Mouse (Mus musculus) E14TG2a.4 (cell line): ENCODE results near the gene Zfp949.

Source experiments
- H3K27me3 ChIP-seq: 2 replicates; pipeline ENCODE4 v1.6.1; 2014; ENCODE audit warnings: low read length, control low read depth; ENCODE audit not compliant: insufficient read depth
- H3K36me3 ChIP-seq: 2 replicates; pipeline ENCODE4 v1.6.1; 2014; ENCODE audit warnings: low read length, control low read depth; ENCODE audit not compliant: insufficient read depth
- H3K4me1 ChIP-seq: replicated peaks from 2 replicates; pipeline ENCODE4 v1.6.1; 2014; ENCODE audit warnings: low read depth, low read length, control low read depth
- H3K4me3 ChIP-seq: replicated peaks from 2 replicates; pipeline ENCODE4 v1.5.1; 2014; ENCODE audit warnings: mild to moderate bottlenecking, low read length
- H3K9me3 ChIP-seq: 2 replicates; pipeline ENCODE4 v1.6.1; 2014; ENCODE audit warnings: low read length, control low read depth
- CTCF ChIP-seq: conservative IDR thresholded peaks from 2 replicates; pipeline ENCODE4 v1.5.1; 2014; ENCODE audit warnings: low read length
- NANOG ChIP-seq: IDR thresholded peaks from 2 replicates; pipeline ENCODE4 v1.6.1; 2014; ENCODE audit warnings: borderline replicate concordance, low read length, mixed read lengths
- POU5F1 ChIP-seq: IDR thresholded peaks from 2 replicates; pipeline ENCODE4 v1.6.1; 2014; ENCODE audit warnings: low read length, borderline replicate concordance

Zfp949 gene

GRCm38 (mm10) chr9:88547851-88548613 lies at the start of gene Zfp949:
TSS of gene Zfp949 (plus strand) at chr9:88548020.
- no peaks in the 10 kb centered on the region for H3K36me3 ChIP-seq
- TF ChIP-seq POU5F1, result no peak
- TF ChIP-seq NANOG, result no peak
- TF ChIP-seq CTCF, result no peak
- H3K9me3 ChIP-seq, result no peaks in the 10 kb centered on the region
- H3K27me3 ChIP-seq, result no peaks in the 10 kb centered on the region
- peaks cover 18% of the 10 kb centered on the region for H3K4me1 ChIP-seq
- peak within 1 kb of the TSS; percentile 97 for H3K4me3 ChIP-seq

GRCm38 (mm10) chr9:88500112-88500511 lies 47.7 kb upstream of the Zfp949 start:
- Histone ChIP-seq H3K4me1 (peaks cover 6% of the 10 kb centered on the region), H3K9me3 (no peaks in the 10 kb centered on the region), H3K4me3 (no peak overlapping the region), H3K36me3 (no peaks in the 10 kb centered on the region), H3K27me3 (peaks cover 6% of the 10 kb centered on the region; the same call in 1 of the 2 replicates)
- no peak for TF ChIP-seq POU5F1
- no peak for TF ChIP-seq CTCF
- TF ChIP-seq NANOG, result no peak

DNA sequence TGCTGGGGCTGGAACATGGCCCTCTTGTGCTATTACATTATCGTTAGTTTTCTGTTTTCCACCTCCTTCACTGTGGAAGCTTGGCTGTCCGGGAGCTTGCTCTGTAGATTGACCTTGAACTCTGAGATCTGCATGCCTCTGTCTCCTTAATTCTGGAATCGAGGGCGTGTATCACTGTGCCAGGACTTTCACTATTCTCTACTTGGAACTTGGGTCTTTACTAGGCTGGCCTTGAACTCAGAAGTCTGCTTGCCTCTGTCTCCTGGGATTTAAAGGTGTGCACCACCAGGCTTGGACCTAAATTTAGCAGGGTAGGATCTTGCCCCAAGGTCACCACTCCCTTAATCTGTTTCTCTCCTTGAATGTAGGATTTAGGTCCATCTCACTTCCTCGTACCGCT lies 46.0 kb upstream of the Zfp949 start:
- TF ChIP-seq NANOG (no peak), CTCF (no peak), POU5F1 (no peak)
- Histone ChIP-seq H3K4me3 (no peak overlapping the region), H3K4me1 (peaks cover 6% of the 10 kb centered on the region), H3K9me3 (no peaks in the 10 kb centered on the region), H3K27me3 (peaks cover 4% of the 10 kb centered on the region; the same call in 1 of the 2 replicates), H3K36me3 (no peaks in the 10 kb centered on the region)

GRCm38 (mm10) chr9:88515546-88515945 lies 32.3 kb upstream of the Zfp949 start:
- H3K36me3 ChIP-seq, result peaks cover 11% of the 10 kb centered on the region
- 0 out of 2 replicates have a peak, but pooled peaks cover 10% of the 10 kb centered on the region for H3K4me1 ChIP-seq
- H3K9me3 ChIP-seq, result no peaks in the 10 kb centered on the region
- TF ChIP-seq NANOG, result no peak
- H3K27me3 ChIP-seq, result no peaks in the 10 kb centered on the region
- no peak overlapping the region for H3K4me3 ChIP-seq

GRCm38 (mm10) chr9:88516361-88516995 lies 31.3 kb upstream of the Zfp949 start:
- Histone ChIP-seq H3K36me3 (peaks cover 20% of the 10 kb centered on the region), H3K4me3 (no peak overlapping the region), H3K27me3 (no peaks in the 10 kb centered on the region), H3K4me1 (0 out of 2 replicates have a peak, but pooled peaks cover 12% of the 10 kb centered on the region), H3K9me3 (no peaks in the 10 kb centered on the region)
- TF ChIP-seq NANOG, result no peak
- no peak for TF ChIP-seq CTCF
- TF ChIP-seq POU5F1, result no peak

DNA sequence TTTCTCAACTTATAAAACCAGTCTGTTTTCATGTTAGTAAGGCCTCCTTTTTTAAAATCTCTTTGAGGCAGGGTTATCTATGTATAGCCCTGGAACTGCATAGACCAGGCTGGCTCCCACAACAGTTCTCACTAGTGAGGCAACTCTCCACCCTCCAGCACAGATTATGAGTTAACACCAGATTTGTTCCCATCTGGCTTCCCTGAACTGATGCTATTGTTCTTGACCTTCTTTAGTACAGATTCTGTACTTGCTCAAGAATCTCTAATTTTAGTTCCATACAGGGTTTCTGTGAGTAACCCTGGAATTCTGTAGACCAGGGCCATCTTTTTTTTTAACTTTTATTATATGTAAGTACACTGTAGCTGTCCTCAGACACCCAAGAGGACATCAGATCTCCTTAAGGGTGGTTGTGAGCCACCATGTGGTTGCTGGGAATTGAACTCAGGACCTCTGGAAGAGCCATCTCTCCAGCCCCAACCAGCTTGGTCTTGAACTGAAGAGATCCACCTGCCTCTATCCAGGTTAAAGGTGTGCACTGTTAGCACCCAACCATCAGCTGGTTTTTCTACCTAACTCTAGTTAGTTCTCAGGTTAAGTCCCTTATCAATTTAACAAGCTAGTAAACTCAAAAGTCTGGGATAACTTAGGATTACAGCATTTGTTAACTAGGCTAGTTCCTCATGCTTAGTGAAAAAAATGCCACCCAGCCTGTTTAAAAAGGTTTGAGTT lies 28.3 kb upstream of the Zfp949 start:
- Histone ChIP-seq H3K27me3 (no peaks in the 10 kb centered on the region), H3K9me3 (no peaks in the 10 kb centered on the region), H3K4me3 (0 out of 2 replicates have a peak overlapping the region, but pooled peaks have one; percentile 98), H3K36me3 (peaks cover 31% of the 10 kb centered on the region), H3K4me1 (peaks cover 19% of the 10 kb centered on the region; the same call in 1 of the 2 replicates)
- TF ChIP-seq POU5F1 (no peak), NANOG (no peak), CTCF (no peak)

DNA sequence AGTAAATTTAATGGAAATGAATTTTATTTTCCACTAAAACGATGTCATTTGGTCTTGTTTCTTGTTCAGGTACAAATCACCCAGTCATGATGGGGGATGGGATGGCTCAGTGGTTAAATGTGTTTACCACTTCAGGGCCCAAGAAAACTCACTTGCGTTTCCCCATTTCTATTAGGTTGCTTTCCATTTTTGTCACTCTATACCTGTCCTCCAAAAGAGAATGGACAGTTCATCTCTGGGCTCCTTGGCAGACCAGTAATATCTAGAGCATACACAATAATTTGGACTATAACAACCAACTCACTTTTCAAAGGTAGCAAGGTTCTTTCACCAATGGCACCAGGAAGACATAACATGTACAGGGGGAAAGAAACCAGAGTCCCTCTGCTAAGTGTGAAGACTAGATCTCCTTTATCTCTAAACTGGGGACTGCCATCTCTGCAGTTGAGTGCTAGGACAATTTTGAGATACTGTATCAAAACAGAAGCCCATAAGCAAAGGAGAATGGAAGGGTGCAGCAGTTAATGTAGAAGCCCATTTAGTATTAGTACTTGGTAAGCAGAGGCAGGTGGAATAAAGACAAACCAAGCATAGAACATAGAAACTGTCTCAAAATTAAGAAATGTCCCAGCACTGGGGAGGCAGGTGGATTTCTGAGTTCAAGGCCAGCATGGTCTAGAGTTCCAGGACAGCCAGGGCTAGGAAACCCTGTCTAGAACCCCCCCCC lies 27.5 kb upstream of the Zfp949 start:
- TF ChIP-seq CTCF (no peak), POU5F1 (no peak), NANOG (no peak)
- Histone ChIP-seq H3K27me3 (no peaks in the 10 kb centered on the region), H3K36me3 (peaks cover 31% of the 10 kb centered on the region), H3K4me1 (peaks cover 26% of the 10 kb centered on the region), H3K9me3 (no peaks in the 10 kb centered on the region), H3K4me3 (peak overlapping the region; percentile 98)

- TF ChIP-seq NANOG, result no peak
- no peak for TF ChIP-seq POU5F1
- TF ChIP-seq CTCF, result no peak
- Histone ChIP-seq H3K36me3 (peaks cover 31% of the 10 kb centered on the region), H3K4me1 (peaks cover 33% of the 10 kb centered on the region), H3K4me3 (peak overlapping the region; percentile 98), H3K9me3 (no peaks in the 10 kb centered on the region), H3K27me3 (no peaks in the 10 kb centered on the region)
These were observed 26.9 kb upstream of the Zfp949 start for GRCm38 (mm10) chr9:88520849-88521483.
